Mouse (Mus musculus) ES-E14 (cell line): ENCODE data around the gene Dzip1l.

ENCODE experiments used
- CHD2 ChIP-seq: IDR thresholded peaks from 2 replicates; pipeline ENCODE4 v1.6.1; 2014; ENCODE audit warnings: mild to moderate bottlenecking, low read depth, low read length, inconsistent platforms
- MAFK ChIP-seq: IDR thresholded peaks from 2 replicates; pipeline ENCODE4 v1.6.1; 2014; ENCODE audit warnings: mild to moderate bottlenecking, low read depth, low read length, inconsistent platforms; ENCODE audit not compliant: insufficient read depth
- ZNF384 ChIP-seq: IDR thresholded peaks from 2 replicates; pipeline ENCODE4 v1.6.1; 2012; ENCODE audit warnings: low read depth, low read length, inconsistent platforms

DNA sequence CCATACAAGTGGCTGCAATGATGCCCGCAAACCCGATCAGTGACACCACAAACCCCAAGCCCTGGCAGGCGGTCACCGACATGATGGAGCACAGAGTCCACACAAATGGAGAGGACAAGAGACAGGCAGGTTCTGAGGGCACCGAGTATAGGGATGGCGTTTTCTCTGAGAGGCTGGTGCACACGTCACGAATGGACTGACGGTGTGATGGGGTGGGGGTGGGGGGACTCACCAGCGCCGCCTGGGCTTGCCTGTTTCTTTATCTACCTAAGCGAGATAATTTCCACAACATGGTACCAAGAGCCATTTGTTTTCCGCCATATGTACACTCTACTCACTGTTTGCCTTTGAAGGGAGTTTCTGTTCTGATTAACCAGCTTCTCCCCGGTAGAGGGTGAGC, 87.8 kb downstream of the Dzip1l start, which contains the start of gene Cldn18:
- TF ChIP-seq MAFK, result no peak
- TF ChIP-seq ZNF384, result no peak
- no peak for TF ChIP-seq CHD2
